Mouse (Mus musculus): ENCODE data around the gene Vmn1r74. TPM values are rescaled to one million over a fixed set of nuclear protein-coding genes. Genes with fewer than 3 reads are reported as not detected.
"Not testable (repeated sequence)": the region's sequence is repeated elsewhere in the genome, so short reads cannot be mapped to it uniquely, and the experiment has no call there.

Gene Vmn1r74
- polyA plus RNA-seq (2015; fragmentation: Nextera tagmentation; extraction: Ambion mirVana), result not detected in 2 replicates

DNA sequence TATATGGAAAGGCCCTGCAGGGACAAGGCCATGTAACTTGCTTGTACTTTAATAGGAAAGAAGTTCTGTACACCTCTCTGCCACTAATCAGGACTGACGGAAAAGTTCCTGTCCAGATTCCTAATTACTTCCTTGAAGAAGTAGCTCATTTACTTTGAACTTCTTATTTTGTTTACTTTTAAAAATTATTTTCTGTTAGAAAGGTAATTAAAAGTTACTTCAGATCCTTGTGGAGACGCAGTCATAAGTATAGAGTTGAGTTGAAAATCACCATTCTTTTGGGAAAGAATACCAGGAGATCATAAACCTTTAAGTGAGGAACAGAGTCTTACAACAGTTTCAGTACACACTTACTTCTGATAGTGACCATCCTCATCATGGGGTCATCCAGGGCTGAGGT, at the start of gene Vmn1r74:
TSS of gene Vmn1r74 (plus strand) at position 301 of the 400 bp plus-strand sequence.
- Histone ChIP-seq H3K27me3 (no peaks in the 10 kb centered on the region), H3K9ac (no peak within 1 kb of the TSS), H3K36me3 (replicated peaks) (no peaks in the 10 kb centered on the region), H3K4me3 (replicated peaks) (no peak within 1 kb of the TSS), H3K4me1 (replicated peaks) (no peaks in the 10 kb centered on the region), H3K4me2 (no peak within 1 kb of the TSS), H3K9me3 (replicated peaks) (0 out of 2 replicates have a peak, but pooled peaks cover 8% of the 10 kb centered on the region), H3K27ac (replicated peaks) (no peak within 1 kb of the TSS)
- no peak for ATAC-seq (ENCODE audit: insufficient read depth)
- WGBS (ENCODE audit: insufficient replicate concordance), result 59% methylated on average over 2 of the region's 2 CpGs

DNA sequence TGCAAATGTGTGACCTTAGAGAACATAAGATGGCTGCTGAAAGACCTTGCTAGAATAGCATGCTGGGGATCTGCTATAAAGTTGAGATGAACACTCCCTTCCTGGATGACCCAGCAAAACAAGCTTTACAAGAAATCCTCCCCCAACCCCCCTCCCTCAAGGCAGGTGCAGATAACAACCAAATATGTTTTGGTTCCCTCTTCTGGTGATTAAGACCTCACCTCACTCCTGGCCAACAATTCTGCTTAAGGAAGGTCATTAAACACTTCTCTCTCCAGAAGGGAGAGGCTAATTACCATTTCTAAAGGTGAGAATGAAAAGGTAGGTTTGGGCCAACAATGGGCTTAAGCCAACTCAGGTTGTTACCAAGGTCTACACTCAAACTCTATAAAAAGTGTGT, 20.0 kb upstream of the Vmn1r74 start:
- Histone ChIP-seq H3K4me3 (replicated peaks) (no peak overlapping the region), H3K9me3 (replicated peaks) (no peaks in the 10 kb centered on the region), H3K9ac (no peak overlapping the region), H3K4me2 (no peak overlapping the region), H3K27me3 (no peaks in the 10 kb centered on the region), H3K4me1 (replicated peaks) (no peaks in the 10 kb centered on the region), H3K27ac (replicated peaks) (no peak overlapping the region), H3K36me3 (replicated peaks) (no peaks in the 10 kb centered on the region)
- no peak for ATAC-seq (ENCODE audit: insufficient read depth)

DNA sequence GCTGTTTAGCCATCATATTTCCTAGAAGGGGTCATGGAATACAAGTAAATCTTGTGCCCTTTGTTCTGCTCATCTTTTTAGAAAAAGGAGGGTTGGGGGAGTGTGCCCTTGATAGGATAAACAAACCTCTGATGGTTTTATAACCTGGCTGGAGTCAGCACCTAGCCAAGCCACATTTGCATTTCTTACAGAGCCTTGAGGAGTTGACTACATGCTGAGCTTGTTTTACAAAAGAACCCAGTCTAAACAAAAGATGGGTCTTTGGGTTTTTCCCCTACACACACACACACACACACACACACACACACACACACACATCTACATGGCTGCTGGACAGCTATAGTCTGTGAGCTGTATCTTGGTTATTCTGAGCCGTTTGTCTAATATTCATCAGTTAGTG, 11.6 kb upstream of the Vmn1r74 start:
- no peak for ATAC-seq (ENCODE audit: insufficient read depth)
- no peaks in the 10 kb centered on the region for H3K9me3 ChIP-seq (replicated peaks)
- no peaks in the 10 kb centered on the region for H3K36me3 ChIP-seq (replicated peaks)
- H3K4me1 ChIP-seq (replicated peaks), result no peaks in the 10 kb centered on the region
- H3K27me3 ChIP-seq, result no peaks in the 10 kb centered on the region
- 55% methylated on average over 1 of the region's 1 CpGs for WGBS (ENCODE audit: insufficient replicate concordance)
- no peak overlapping the region for H3K4me2 ChIP-seq
- H3K27ac ChIP-seq (replicated peaks), result no peak overlapping the region
- no peak overlapping the region for H3K4me3 ChIP-seq (replicated peaks)
- H3K9ac ChIP-seq, result no peak overlapping the region

DNA sequence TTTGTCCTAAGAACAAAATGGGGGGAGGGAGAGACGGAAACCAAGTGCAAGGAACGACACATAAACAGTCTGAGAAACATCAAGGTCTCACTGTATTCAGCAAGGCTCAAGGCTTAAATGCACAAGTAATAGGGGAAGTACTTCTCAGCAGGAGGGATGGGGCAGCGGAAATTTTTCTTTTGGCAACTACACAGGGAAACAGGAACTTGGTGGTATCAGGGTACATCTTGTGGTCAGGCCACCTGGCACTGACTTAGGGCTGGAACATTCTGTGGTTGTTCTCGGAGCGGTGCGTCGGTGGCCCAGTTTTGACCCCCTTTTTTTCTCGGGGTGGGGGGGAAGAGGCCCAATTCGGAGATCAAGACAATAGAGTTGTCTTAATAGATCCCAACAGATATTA, 10.5 kb upstream of the Vmn1r74 start:
- H3K4me3 ChIP-seq (replicated peaks); ATAC-seq (ENCODE audit: insufficient read depth); H3K4me2 ChIP-seq; H3K36me3 ChIP-seq (replicated peaks); H3K27me3 ChIP-seq; H3K27ac ChIP-seq (replicated peaks); H3K9me3 ChIP-seq (replicated peaks); H3K4me1 ChIP-seq (replicated peaks); H3K9ac ChIP-seq: not testable (repeated sequence)
- 68% methylated on average over 9 of the region's 9 CpGs for WGBS (ENCODE audit: insufficient replicate concordance)

DNA sequence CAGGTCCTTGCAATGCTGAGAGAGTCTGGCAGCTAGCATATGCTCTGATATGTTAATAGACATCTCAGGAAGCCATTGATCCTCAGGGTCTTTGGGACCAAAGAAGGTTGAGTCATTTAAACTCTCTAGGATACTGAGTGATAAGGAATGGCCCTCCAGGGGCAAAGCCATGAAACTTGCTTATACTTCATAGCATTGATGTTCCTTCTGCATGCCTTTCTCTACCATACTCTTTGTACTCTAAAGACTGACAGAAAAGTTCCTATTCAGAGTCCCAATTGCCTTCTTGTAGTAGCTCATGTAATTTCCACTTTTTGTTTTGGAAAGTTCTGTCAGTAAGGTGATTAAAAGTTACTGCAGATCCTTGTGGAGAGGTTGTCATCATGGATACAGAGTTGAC, 40.5 kb downstream of the Vmn1r74 start, which contains the start of gene Vmn1r75:
TSS of gene Vmn1r75 (plus strand) at position 301 of the 400 bp plus-strand sequence.
- no peak within 1 kb of the TSS for H3K4me3 ChIP-seq (replicated peaks)
- H3K27me3 ChIP-seq, result no peaks in the 10 kb centered on the region
- H3K36me3 ChIP-seq (replicated peaks), result no peaks in the 10 kb centered on the region
- H3K4me1 ChIP-seq (replicated peaks), result no peaks in the 10 kb centered on the region
- H3K4me2 ChIP-seq, result no peak within 1 kb of the TSS
- H3K9me3 ChIP-seq (replicated peaks), result no peaks in the 10 kb centered on the region
- no peak within 1 kb of the TSS for H3K27ac ChIP-seq (replicated peaks)
- no peak within 1 kb of the TSS for H3K9ac ChIP-seq
- ATAC-seq (ENCODE audit: insufficient read depth), result no peak

Other genes starting within 250 kb of the Vmn1r74 start
- not detected in 2 replicates for gene Zscan4-ps3, start 224.7 kb upstream of the Vmn1r74 start, polyA plus RNA-seq (2015; fragmentation: Nextera tagmentation; extraction: Ambion mirVana)
- not detected in 2 replicates for gene Vmn1r72, start 153.8 kb upstream of the Vmn1r74 start, polyA plus RNA-seq (2015; fragmentation: Nextera tagmentation; extraction: Ambion mirVana)
- not detected in 2 replicates for gene Vmn1r73, start 103.7 kb upstream of the Vmn1r74 start, polyA plus RNA-seq (2015; fragmentation: Nextera tagmentation; extraction: Ambion mirVana)
- not detected in 2 replicates for gene Vmn1r75, start 40.6 kb downstream of the Vmn1r74 start, polyA plus RNA-seq (2015; fragmentation: Nextera tagmentation; extraction: Ambion mirVana)
- not detected in 2 replicates for gene Vmn1r76, start 104.2 kb downstream of the Vmn1r74 start, polyA plus RNA-seq (2015; fragmentation: Nextera tagmentation; extraction: Ambion mirVana)
- gene Vmn1r77, start 202.8 kb downstream of the Vmn1r74 start, polyA plus RNA-seq (2015; fragmentation: Nextera tagmentation; extraction: Ambion mirVana), result not detected in 2 replicates